Mouse (Mus musculus) hindbrain, embryonic 10.5 days (tissue): ENCODE measurements at regions not wholly inside any gene's neighbourhood (a gene's known extent, or its start where the extent isn't known, plus 50 kb on each side); places are given as distances from the start of the nearest gene placed in this dataset.

Experiments used
- DNase-seq: peaks from one replicate; pipeline ENCODE4 v3.0.0-alpha.2; 2017; ENCODE audit warnings: low spot score
- H3K27ac ChIP-seq: fragments of 300-500 bp; sonication (generic); 2 replicates; pipeline ENCODE4 v1.5.1; 2016; ENCODE audit warnings: mild to moderate bottlenecking, moderate library complexity
- H3K27me3 ChIP-seq: fragments of 300-500 bp; sonication (generic); 2 replicates; pipeline ENCODE4 v1.6.1; 2016; ENCODE audit warnings: mild to moderate bottlenecking; ENCODE audit not compliant: poor library complexity, insufficient read depth, severe bottlenecking
- H3K36me3 ChIP-seq: fragments of 300-500 bp; sonication (generic); 2 replicates; pipeline ENCODE4 v1.6.1; 2016; ENCODE audit warnings: mild to moderate bottlenecking, moderate library complexity
- H3K4me1 ChIP-seq: fragments of 300-500 bp; sonication (generic); replicated peaks from 2 replicates; pipeline ENCODE4 v1.6.1; 2016; ENCODE audit warnings: mild to moderate bottlenecking
- H3K4me3 ChIP-seq: fragments of 300-500 bp; sonication (generic); 2 replicates; pipeline ENCODE4 v1.5.1; 2016; ENCODE audit warnings: mild to moderate bottlenecking, moderate library complexity
- H3K9me3 ChIP-seq: fragments of 300-500 bp; sonication (generic); 2 replicates; pipeline ENCODE4 v1.6.1; 2016; ENCODE audit warnings: mild to moderate bottlenecking, moderate library complexity
- WGBS: fragments of 180-500 bp; shearing (Covaris S2); methylation state at CpG from one replicate; pipeline ENCODE4 v1.1.7; 2016; 5-methylcytosine and 5-hydroxymethylcytosine counted together

DNA sequence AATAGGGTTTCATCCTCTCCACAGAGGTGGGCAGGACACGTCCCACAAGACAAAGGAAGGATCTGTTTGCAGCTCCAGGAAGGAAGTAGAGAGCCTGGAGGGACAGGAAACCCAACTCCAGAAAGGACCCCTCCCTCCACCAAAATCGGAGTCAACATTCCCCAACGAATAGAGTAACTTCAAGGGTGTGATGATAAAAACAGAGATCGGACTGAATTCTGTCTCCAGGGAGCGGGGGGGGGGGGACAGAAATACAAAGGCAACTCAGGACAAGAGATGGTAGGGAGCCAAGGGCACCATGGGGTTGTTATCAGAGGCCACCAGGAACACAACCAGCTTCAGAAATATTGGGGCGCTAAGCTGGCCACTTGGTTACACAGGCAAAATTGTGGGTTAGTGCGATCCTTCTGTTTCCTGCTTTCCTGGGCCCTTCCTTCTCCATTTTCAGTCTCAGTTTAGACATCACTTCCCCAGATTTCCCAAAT is 65.6 kb upstream of the Elk3 start:
- H3K27ac ChIP-seq = peak overlapping the region; percentile 45; the same call in 1 of the 2 replicates
- 73% methylated on average over 7 of the region's 7 CpGs for WGBS
- DNase-seq = no peak

DNA sequence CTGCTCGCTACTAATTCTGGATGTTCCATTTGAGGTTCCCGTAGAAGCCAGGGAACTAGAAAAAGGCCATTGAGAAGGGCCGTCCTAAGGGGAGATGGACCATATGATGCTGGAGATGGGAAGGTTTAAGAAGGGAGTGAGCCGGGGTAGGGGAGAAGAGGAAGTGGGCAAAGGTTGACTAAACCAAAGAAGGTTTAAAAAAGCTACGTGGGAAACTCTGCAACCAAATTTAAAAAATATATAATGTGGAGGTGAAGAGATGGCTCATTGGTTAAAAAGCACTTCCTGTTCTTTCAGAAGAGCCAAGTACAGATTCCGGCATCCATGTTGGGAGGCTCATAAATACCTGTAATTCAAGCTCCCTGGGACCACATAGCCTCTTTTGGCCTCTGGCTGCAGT is 63.9 kb upstream of the Lta4h start:
- no peak for DNase-seq
- H3K9me3 ChIP-seq = no peaks in the 10 kb centered on the region
- 89% methylated on average over 6 of the region's 6 CpGs for WGBS

More for the DNA sequence above, 65.6 kb upstream of the Elk3 start:
- Histone ChIP-seq H3K9me3 (no peaks in the 10 kb centered on the region), H3K36me3 (no peaks in the 10 kb centered on the region), H3K4me3 (no peak overlapping the region), H3K27me3 (no peaks in the 10 kb centered on the region), H3K4me1 (peaks cover 23% of the 10 kb centered on the region)

DNA sequence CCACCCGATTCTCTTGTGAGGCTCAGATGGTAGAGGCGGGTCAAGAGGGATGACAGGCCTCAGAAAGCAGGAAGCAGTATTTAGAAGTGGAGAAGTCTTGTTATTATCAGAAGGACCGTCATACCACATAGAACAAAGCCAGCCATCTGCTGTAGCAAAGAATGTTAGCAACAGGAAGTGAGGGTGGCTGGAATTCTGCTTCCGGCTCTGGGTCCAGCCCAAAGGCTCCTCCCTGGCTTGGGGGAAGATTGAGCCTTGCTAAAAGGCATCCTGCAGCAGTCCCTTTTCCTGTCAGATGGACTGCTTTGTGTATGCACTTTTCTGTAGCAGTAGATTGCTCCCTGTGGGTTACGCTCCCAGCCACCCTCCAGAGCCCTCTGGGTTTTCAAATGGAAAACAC is 61.9 kb upstream of the Lta4h start:
- no peaks in the 10 kb centered on the region for H3K4me1 ChIP-seq
- H3K36me3 ChIP-seq = no peaks in the 10 kb centered on the region
- no peak overlapping the region for H3K27ac ChIP-seq
- H3K4me3 ChIP-seq = no peak overlapping the region
- no peak for DNase-seq
- no peaks in the 10 kb centered on the region for H3K9me3 ChIP-seq
- 77% methylated on average over 5 of the region's 5 CpGs for WGBS
- H3K27me3 ChIP-seq = no peaks in the 10 kb centered on the region

More for the DNA sequence above, 63.9 kb upstream of the Lta4h start:
- H3K4me3 ChIP-seq = no peak overlapping the region
- H3K4me1 ChIP-seq = no peaks in the 10 kb centered on the region
- H3K27me3 ChIP-seq = no peaks in the 10 kb centered on the region
- H3K36me3 ChIP-seq = no peaks in the 10 kb centered on the region
- H3K27ac ChIP-seq = no peak overlapping the region

DNA sequence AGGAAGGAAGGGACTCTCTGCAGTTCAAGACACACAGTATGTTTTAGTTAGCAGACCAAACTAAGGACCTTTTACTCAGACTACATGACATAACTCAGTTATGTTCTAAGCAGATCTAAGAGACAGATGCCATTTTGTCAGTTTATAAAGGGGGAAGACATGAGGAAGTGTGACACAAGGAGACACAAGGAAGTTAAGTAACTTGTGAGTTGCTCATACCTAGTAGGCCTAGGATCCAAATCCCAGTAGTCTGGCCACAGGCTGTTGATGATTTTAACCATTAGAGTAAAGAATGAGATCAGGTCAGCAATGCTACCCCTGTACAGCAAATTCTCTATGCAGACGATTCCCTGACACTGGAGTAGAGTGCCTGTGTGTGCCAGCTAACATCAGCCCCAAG is 59.3 kb upstream of the Lta4h start:
- Histone ChIP-seq H3K27ac (no peak overlapping the region), H3K27me3 (no peaks in the 10 kb centered on the region), H3K4me1 (no peaks in the 10 kb centered on the region), H3K36me3 (no peaks in the 10 kb centered on the region), H3K4me3 (no peak overlapping the region), H3K9me3 (no peaks in the 10 kb centered on the region)
- WGBS = 84% methylated on average over 1 of the region's 1 CpGs
- no peak for DNase-seq

DNA sequence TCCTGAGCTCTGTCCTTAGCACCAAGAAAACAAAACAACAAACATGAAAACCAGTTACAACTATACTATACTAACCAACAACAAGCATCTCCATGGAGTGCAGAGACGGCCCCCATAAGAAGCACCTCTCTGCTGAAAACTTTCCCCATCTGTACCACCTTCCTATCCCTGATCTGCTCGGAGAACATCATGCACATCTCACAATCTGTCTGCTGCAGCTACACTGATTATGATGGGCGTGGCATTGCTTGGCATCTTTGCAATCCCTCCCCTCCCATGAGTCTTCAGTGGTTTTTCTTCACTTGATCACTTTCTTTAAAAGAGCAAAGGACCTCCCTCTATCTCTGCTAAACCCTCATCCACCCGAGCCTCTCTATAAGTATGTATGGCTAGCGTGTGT is 55.5 kb upstream of the Lta4h start:
- Histone ChIP-seq H3K9me3 (no peaks in the 10 kb centered on the region), H3K27ac (no peak overlapping the region), H3K4me3 (no peak overlapping the region), H3K36me3 (no peaks in the 10 kb centered on the region), H3K4me1 (no peaks in the 10 kb centered on the region), H3K27me3 (no peaks in the 10 kb centered on the region)
- WGBS = 84% methylated on average over 5 of the region's 5 CpGs
- no peak for DNase-seq

DNA sequence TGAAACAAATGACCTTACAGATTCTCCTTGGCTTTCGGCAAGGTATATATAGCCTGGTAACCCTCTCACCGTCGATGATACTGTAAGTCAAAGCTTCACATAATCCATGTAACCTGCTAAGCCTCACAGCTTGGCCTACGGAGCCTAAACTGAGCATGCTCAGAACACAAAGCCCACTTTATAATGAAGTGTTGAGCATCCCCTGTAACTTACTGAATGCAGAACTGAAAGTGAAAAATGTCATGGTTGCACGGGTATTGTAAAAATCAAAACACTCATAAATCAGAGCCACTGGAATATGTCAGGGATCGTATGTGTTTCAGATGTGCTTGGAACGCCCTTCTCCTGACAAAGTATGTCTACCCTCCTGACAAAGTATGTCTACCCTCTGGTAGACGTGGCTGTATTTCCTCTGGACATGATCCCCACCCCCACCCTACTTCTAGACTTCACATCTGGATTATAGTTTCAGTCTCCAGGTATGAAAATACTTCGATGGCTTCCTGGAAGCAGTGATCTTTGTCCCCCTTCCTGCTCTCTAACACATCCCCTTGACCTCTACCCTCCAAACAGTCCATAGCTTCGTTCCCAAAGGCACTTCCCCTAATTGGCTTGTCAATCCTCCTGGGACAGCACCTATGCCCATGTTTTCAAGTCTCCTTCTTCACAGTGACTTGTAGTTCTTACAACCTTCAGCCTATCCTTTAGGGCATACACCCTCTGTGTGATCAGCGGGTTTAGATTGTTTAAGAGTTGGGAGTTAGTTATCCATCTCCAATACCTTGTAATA is 54.5 kb upstream of the Lta4h start:
- no peaks in the 10 kb centered on the region for H3K36me3 ChIP-seq
- H3K4me1 ChIP-seq = no peaks in the 10 kb centered on the region
- no peak for DNase-seq
- H3K4me3 ChIP-seq = no peak overlapping the region
- no peaks in the 10 kb centered on the region for H3K27me3 ChIP-seq
- WGBS = 89% methylated on average over 11 of the region's 11 CpGs
- no peaks in the 10 kb centered on the region for H3K9me3 ChIP-seq
- no peak overlapping the region for H3K27ac ChIP-seq

DNA sequence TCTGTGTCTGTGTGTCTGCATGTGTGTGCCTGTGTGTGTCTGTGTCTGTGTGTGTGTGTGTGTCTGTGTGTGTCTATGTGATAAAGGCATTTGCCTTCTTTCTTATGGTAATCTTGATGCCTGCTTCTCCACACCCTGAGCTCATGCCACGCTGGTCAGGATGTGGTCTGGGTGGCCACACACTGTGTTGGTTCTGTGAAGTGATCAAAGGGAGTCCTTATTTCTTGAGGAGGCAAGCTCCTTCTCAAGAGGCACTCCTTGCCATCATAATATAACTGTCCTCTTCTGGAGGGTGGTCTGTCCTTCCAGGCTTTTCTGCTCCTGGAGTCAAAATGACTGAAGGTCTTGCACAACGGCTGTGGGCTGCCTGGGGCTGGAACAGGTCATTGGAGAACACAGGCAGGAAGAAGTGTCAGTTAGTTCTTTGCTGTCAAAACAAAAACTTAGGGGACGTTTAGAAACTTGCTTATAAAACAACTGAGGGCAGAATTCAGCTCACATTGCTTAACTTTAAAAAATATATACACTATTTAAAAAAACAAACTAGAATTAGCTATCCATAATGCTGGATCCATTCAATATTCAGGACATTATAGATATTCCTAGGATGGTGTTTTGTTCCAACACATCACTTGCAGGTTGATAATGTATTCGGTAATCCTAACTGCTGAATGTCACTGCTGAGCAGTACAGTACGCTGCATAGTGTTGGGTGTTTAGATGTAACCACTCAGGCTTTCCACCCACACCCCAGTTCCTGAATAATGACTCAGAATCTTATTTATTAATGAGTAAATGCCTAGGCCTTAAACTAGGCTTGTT is 50.3 kb upstream of the Lta4h start:
- Histone ChIP-seq H3K27ac (no peak overlapping the region), H3K27me3 (no peaks in the 10 kb centered on the region), H3K36me3 (no peaks in the 10 kb centered on the region), H3K9me3 (no peaks in the 10 kb centered on the region), H3K4me1 (no peaks in the 10 kb centered on the region), H3K4me3 (no peak overlapping the region)
- DNase-seq = no peak
- 65% methylated on average over 5 of the region's 5 CpGs for WGBS
